Mouse (Mus musculus) heart, embryonic 14.5 days (tissue): Measurements from ENCODE around the gene Ugp2. TPM values are rescaled to one million over a fixed set of nuclear protein-coding genes. Genes with fewer than 3 reads are reported as not detected.

ENCODE experiments used
- ATAC-seq: fragments of 200-750 bp; cut with Nextera tagmentation; 2 replicates; pipeline ENCODE4 v1.8.0; 2017; ENCODE audit warnings: low read depth, moderate TSS enrichment; ENCODE audit not compliant: insufficient number of reproducible peaks, insufficient read depth, low FRiP score
- H3K27ac ChIP-seq, 2 experiments: fragments of 200-500 bp in 1 of 2; fragments of 300-500 bp in 1 of 2; sonication (generic) in 1 of 2; replicated peaks in 1 of 2; 2 replicates each; pipeline ENCODE4 v1.5.1; 2012 to 2014; ENCODE audit warnings: low read depth in 2 of 2, low read length in 2 of 2, control low read depth in 1 of 2, mild to moderate bottlenecking in 1 of 2, mixed read lengths in 1 of 2; ENCODE audit not compliant: control insufficient read depth in 1 of 2, insufficient read depth in 1 of 2
- H3K27me3 ChIP-seq: fragments of 300-500 bp; sonication (generic); 2 replicates; pipeline ENCODE4 v1.6.1; 2014; ENCODE audit warnings: mild to moderate bottlenecking, low read length, control low read depth; ENCODE audit not compliant: control insufficient read depth, insufficient read depth
- H3K36me3 ChIP-seq: fragments of 300-500 bp; sonication (generic); 2 replicates; pipeline ENCODE4 v1.6.1; 2014; ENCODE audit warnings: mild to moderate bottlenecking, control low read depth, low read length, mixed read lengths; ENCODE audit not compliant: control insufficient read depth, insufficient read depth
- H3K4me1 ChIP-seq, 2 experiments: fragments of 200-500 bp in 1 of 2; fragments of 300-500 bp in 1 of 2; sonication (generic) in 1 of 2; 2 replicates each; pipeline ENCODE4 v1.6.1; 2012 to 2014; ENCODE audit warnings: low read length in 2 of 2, control low read depth in 1 of 2, mixed read lengths in 1 of 2; ENCODE audit not compliant: control insufficient read depth in 2 of 2, insufficient read depth in 2 of 2
- H3K4me2 ChIP-seq: fragments of 300-500 bp; sonication (generic); 2 replicates; pipeline ENCODE4 v1.6.1; 2014; ENCODE audit warnings: mild to moderate bottlenecking, low read length
- H3K4me3 ChIP-seq, 2 experiments: fragments of 200-500 bp in 1 of 2; fragments of 300-500 bp in 1 of 2; sonication (generic) in 1 of 2; 2 replicates each; pipeline ENCODE4 v1.5.1; 2012 to 2014; ENCODE audit warnings: low read length in 2 of 2, mild to moderate bottlenecking in 2 of 2, control low read depth in 1 of 2, low read depth in 1 of 2, moderate library complexity in 1 of 2; ENCODE audit not compliant: control insufficient read depth in 1 of 2, insufficient read depth in 1 of 2
- H3K9ac ChIP-seq: fragments of 300-500 bp; sonication (generic); 2 replicates; pipeline ENCODE4 v1.6.1; 2014; ENCODE audit warnings: mild to moderate bottlenecking, low read length
- H3K9me3 ChIP-seq: fragments of 300-500 bp; sonication (generic); 2 replicates; pipeline ENCODE4 v1.6.1; 2016; ENCODE audit warnings: low read length, control low read depth; ENCODE audit not compliant: control insufficient read depth
- WGBS: fragments of 180-500 bp; shearing (Covaris S2); extraction: QIAGEN DNeasy Blood & Tissue Kit; methylation state at CpG from one replicate; pipeline ENCODE4 v1.1.7; 2014; 5-methylcytosine and 5-hydroxymethylcytosine counted together
- polyA plus RNA-seq: library from polyadenylated mRNA; unstranded; fragments of >200 nt; fragmentation: Nextera tagmentation; extraction: Ambion mirVana; gene quantifications from 2 replicates; pipeline ENCODE4 v1.2.1, GENCODE M21; 2014

The Ugp2 gene
- 183 and 194 TPM in 2 replicates for polyA plus RNA-seq

DNA sequence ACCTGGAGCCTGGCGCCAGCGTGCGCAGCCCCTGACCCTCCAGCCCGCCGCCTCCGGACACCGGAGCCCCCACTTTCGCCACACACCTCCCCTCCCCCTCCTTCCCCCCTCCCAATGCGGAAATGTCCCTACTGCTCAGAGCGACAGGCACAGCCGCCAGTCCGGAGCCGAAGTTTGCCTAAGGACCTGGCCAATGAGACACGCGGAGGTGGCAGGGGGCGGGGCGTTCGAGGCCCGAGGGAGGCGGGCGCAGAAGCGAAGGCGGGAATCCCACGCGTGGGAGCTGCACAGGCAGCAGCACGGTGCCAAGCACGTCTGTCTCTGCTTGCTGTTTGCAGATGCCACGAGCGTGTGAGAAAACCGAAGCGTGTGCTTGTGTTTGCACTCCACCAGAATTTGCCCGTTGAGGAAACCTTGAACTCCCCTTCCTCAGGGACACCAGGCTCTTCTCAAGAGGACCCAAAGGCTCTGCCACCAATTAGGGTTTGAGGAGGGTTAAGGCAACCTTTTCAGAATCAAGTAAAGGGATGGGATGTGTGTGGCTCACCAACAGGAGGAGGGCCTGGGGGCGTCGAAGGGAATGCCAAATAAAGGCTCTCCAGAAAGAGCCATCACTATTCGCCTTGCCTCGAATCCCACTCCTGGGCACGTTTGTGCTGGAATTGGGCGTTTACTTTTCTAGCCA lies at the start of gene Ugp2:
Gene Ugp2, minus strand, starts transcription at position 80 of the 685 bp plus-strand sequence.
- Histone ChIP-seq H3K4me1 (peaks cover 6 to 14% of the 10 kb centered on the region in 2 experiments), H3K4me2 (peak within 1 kb of the TSS; percentile 72), H3K27ac (peak within 1 kb of the TSS; percentile 94 to 95), H3K9me3 (no peaks in the 10 kb centered on the region), H3K27me3 (no peaks in the 10 kb centered on the region), H3K36me3 (no peaks in the 10 kb centered on the region), H3K4me3 (peak within 1 kb of the TSS; percentile 55 to 76), H3K9ac (peak within 1 kb of the TSS; percentile 75)
- WGBS, result 5% methylated on average over 38 of the region's 38 CpGs
- peak; percentile 91 for ATAC-seq

DNA sequence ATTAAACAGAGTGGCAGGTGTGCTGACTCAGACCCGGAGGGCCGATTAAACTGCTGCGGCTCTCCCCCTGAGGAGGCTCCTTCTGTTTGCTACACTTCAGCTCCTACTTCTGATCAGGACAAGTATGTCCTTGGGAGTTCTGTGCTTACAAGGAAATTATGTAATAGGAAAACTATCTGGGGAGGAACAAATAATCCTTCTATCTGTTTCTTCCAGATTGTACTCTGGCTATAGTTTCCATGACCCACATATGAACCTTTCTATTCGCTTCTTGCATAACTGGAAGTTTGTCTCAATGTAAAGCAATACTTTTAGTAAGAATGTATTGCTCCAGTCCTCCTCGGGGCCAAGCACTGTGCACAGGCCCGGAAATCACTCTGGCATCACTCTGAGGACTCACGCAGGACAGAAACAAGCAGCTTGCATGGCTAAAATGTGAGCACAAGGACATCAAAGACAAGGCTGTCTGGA lies 43.9 kb upstream of the Ugp2 start:
- Histone ChIP-seq H3K9ac (no peak overlapping the region), H3K4me2 (peak overlapping the region; percentile 21), H3K9me3 (no peaks in the 10 kb centered on the region), H3K4me3 (no peak overlapping the region), H3K4me1 (peaks cover 0 to 2% of the 10 kb centered on the region in 2 experiments; a peak in 1 of 4 replicates), H3K27me3 (no peaks in the 10 kb centered on the region), H3K27ac (peak overlapping the region; percentile 60 to 66), H3K36me3 (no peaks in the 10 kb centered on the region)
- WGBS, result 30% methylated on average over 7 of the region's 7 CpGs
- ATAC-seq, result peak; percentile 56

DNA sequence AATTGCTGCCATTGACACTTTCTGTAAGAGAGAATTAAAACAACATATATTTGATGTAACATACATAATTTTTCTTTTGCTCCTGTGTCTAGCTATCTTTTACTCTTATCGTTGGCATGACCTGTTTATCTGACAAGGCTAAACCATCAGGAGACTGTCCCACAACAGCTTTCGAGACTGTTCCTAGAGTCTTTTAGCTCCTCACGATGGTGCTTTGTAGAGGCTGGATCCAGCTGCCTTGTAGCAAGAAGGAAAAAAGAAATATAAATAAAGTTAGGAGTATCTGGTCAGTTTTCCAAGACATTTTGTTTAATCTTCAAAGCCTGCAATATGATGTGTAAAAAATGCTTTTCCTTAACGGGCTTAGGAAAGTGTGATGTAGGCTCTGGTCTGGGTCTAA lies 35.7 kb upstream of the Ugp2 start:
- H3K27me3 ChIP-seq, result no peaks in the 10 kb centered on the region
- H3K4me2 ChIP-seq, result no peak overlapping the region
- no peaks in the 10 kb centered on the region for H3K4me1 ChIP-seq
- no peaks in the 10 kb centered on the region for H3K36me3 ChIP-seq
- no peak overlapping the region for H3K9ac ChIP-seq
- H3K4me3 ChIP-seq, result no peak overlapping the region
- ATAC-seq, result no peak
- H3K27ac ChIP-seq, result no peak overlapping the region
- WGBS, result 63% methylated on average over 4 of the region's 4 CpGs
- H3K9me3 ChIP-seq, result no peaks in the 10 kb centered on the region

DNA sequence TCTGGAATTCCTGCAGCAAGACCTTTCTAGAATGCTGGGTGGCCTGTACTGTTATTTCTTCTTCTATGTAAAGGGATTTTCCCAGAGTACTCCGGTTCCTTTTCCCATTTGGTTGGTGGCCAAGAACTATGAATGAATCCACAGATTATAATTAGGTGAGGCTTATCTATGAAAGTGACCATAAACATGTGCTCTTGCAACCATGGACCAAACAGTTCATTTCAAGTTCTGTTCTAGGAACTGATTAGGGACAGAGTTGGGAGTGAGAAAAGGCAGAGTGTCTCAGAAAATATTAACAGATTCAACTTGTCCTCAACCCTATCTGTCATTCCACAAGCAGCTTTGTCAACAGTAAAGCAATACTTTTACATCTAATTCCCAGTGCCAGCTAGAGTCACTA lies 35.1 kb upstream of the Ugp2 start:
- Histone ChIP-seq H3K27me3 (no peaks in the 10 kb centered on the region), H3K9me3 (no peaks in the 10 kb centered on the region), H3K36me3 (no peaks in the 10 kb centered on the region), H3K4me3 (no peak overlapping the region), H3K4me1 (no peaks in the 10 kb centered on the region), H3K9ac (no peak overlapping the region), H3K4me2 (no peak overlapping the region), H3K27ac (no peak overlapping the region)
- WGBS, result 32% methylated on average over 1 of the region's 1 CpGs
- ATAC-seq, result no peak

DNA sequence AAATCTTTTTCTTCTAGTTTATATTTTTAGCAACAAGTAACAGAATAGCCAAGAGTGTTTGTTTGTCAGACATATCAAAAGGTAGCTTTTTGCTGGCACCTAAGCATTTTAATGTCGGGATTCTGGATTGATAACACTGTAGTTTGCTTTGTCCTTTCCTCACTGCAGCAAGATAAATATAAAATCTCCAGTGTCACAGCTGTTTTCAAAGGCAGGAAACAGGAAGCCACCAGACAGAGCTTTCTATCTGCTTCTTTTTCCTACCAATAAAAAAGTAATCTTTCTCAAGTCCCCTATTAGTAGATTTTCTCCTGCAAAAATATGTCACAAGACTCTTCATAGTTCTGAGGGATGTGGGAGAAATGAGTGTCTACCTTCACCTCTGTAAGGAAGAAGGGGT lies 32.9 kb upstream of the Ugp2 start:
- Histone ChIP-seq H3K4me3 (no peak overlapping the region), H3K27me3 (no peaks in the 10 kb centered on the region), H3K36me3 (no peaks in the 10 kb centered on the region), H3K4me1 (peaks cover 6 to 17% of the 10 kb centered on the region in 2 experiments; a peak in 3 of 4 replicates), H3K9ac (no peak overlapping the region), H3K4me2 (no peak overlapping the region), H3K9me3 (no peaks in the 10 kb centered on the region), H3K27ac (peak overlapping the region in 1 of 2 experiments; percentile 48; a peak in 1 of 4 replicates)
- 23% methylated on average over 1 of the region's 1 CpGs for WGBS
- ATAC-seq, result no peak

DNA sequence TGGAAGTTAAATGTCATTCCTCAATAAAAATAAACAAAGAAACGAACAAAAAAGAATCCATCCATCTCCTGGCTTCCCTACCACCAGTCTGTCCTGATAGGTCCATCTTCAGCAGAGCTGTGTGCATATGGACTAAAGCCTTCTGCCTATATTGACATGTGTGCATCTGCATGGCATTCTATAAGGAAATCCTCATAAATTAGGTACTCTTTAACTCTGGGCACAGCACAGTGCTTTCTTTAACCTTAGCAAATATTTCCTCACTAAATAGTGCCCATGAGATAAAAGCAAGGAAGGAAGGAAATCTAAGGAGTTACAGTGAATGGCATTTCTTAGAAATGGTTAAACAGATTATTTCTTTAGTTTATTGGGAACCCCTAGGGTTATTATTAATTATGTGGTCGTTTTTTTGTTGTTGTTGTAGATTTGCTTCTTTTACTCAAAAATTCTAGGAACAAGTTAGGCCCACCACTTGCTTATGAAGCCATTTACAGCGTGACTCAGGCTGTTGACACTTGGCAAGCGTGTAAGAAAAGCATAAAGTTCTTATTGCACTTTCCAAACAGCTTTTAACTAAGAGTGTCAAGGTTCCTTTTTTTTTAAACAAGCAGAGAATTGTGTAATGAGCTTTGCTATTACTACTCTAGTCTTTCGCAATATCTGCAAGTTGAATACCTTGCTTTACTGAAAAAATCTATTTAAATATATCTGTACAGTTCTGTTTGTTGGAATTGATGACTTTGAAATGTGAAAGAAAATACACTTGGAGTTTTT lies 31.7 kb upstream of the Ugp2 start:
- H3K27me3 ChIP-seq, result no peaks in the 10 kb centered on the region
- no peaks in the 10 kb centered on the region for H3K36me3 ChIP-seq
- no peak for ATAC-seq
- H3K4me1 ChIP-seq, result peaks cover 8 to 28% of the 10 kb centered on the region in 2 experiments; a peak in 3 of 4 replicates
- no peak overlapping the region; a peak in 1 of 4 replicates for H3K27ac ChIP-seq
- 60% methylated on average over 5 of the region's 5 CpGs for WGBS
- no peaks in the 10 kb centered on the region for H3K9me3 ChIP-seq
- H3K4me3 ChIP-seq, result no peak overlapping the region
- no peak overlapping the region for H3K9ac ChIP-seq
- H3K4me2 ChIP-seq, result no peak overlapping the region

DNA sequence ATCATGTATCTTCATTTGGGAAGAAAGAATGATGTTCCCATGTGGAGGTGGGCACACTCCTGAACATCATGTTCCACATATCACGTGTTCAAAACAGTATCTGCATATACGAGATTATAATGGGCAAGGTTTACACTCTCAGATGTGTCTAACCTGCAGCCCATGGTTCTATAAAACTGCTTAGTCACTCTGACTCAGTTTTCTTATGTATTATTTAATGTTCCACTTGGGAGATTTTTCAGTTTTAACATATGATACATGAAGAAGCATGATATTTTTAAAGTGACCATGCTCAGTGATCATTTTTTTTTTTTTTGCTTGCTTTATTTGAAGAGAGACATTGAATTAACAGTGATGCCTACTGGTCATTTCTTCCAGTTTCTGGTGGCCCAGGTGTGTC lies 30.2 kb upstream of the Ugp2 start:
- Histone ChIP-seq H3K4me3 (no peak overlapping the region), H3K27me3 (no peaks in the 10 kb centered on the region), H3K9ac (no peak overlapping the region), H3K9me3 (no peaks in the 10 kb centered on the region), H3K27ac (no peak overlapping the region), H3K4me2 (no peak overlapping the region), H3K36me3 (no peaks in the 10 kb centered on the region), H3K4me1 (peaks cover 8 to 28% of the 10 kb centered on the region in 2 experiments; a peak in 3 of 4 replicates)
- no peak for ATAC-seq
- 87% methylated on average over 2 of the region's 2 CpGs for WGBS
